Mouse (Mus musculus) lung, postnatal 0 days (tissue): Measurements from ENCODE around the gene Slc25a43.

Experiments used
- CTCF ChIP-seq: IDR thresholded peaks from 2 replicates; pipeline ENCODE4 v1.5.1; 2016; ENCODE audit warnings: antibody characterized with exemption, mild to moderate bottlenecking
- EP300 ChIP-seq: IDR thresholded peaks from 2 replicates; pipeline ENCODE4 v1.6.1; 2016; ENCODE audit warnings: antibody characterized with exemption, mild to moderate bottlenecking, control low read depth

GRCm38 (mm10) chrX:36767386-36767785 lies 23.9 kb downstream of the Slc25a43 start:
- TF ChIP-seq CTCF (no peak), EP300 (no peak)
